Comparison of ENCODE assay signal across 31 mouse cellular contexts in the genomic region with DNA sequence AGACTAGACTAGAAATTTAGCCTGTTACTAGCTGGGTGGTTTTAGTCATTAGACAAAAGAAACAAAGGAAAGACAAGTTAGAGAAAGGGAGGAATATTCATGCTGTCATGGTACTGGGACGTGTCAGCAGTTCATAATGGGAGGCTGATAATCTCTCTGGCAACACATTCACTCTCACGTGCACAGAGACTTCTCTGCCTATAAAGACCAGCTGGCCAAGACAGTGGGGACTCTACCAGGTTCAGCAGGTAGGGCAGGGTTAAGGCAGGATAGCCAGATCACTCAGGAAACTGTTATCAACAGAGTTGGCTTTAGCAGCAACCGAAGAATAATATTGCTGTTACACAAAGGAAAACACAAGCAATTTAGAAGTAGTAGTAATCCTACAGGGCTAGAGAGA. TPM values are rescaled to one million over a fixed set of nuclear protein-coding genes. Genes with fewer than 3 reads are reported as not detected.
A peak's percentile ranks its signal among the peaks of the same experiment; 100 is the strongest.
DNase-seq lines count a peak whose midpoint lies in the region; ATAC-seq lines count a peak whose summit lies in the region.
"Had no signal": no experiment of that assay in that cellular context is flagged by ENCODE, and none has a peak within 500 bp of the region (broad histone marks: within the 10 kb centered on the region; RNA-seq: fewer than 3 reads in every experiment).

No protein-coding gene starts in this region.

- H3K9me3 ChIP-seq in liver, embryonic 13.5 days (replicated peaks) = no peaks in the 10 kb centered on the region
- H3K9me3 ChIP-seq in liver, embryonic 11.5 days (ENCODE audit: control insufficient read depth, low read length) = no peaks in the 10 kb centered on the region
- H3K9me3 ChIP-seq: embryonic facial prominence, embryonic 12.5 days; embryonic facial prominence, embryonic 15.5 days; heart, embryonic 12.5 days; heart, embryonic 15.5 days had no signal

- no peaks in the 10 kb centered on the region for H3K27me3 ChIP-seq in liver, embryonic 13.5 days
- no peaks in the 10 kb centered on the region for H3K27me3 ChIP-seq in liver, embryonic 11.5 days (replicated peaks; ENCODE audit: control insufficient read depth, insufficient read depth, low read length)
- H3K27me3 ChIP-seq: CH12.LX; embryonic facial prominence, embryonic 12.5 days; embryonic facial prominence, embryonic 15.5 days; heart, embryonic 12.5 days; heart, embryonic 15.5 days had no signal

- H3K4me1 ChIP-seq in liver, embryonic 13.5 days (replicated peaks) = peaks cover 42% of the 10 kb centered on the region
- H3K4me1 ChIP-seq in liver, embryonic 11.5 days (replicated peaks; ENCODE audit: control insufficient read depth, insufficient read depth, low read length) = 0 out of 2 replicates have a peak, but pooled peaks cover 4% of the 10 kb centered on the region
- H3K4me1 ChIP-seq: embryonic facial prominence, embryonic 12.5 days; embryonic facial prominence, embryonic 15.5 days; heart, embryonic 15.5 days had no signal

- no peaks in the 10 kb centered on the region for H3K36me3 ChIP-seq in liver, embryonic 13.5 days
- no peaks in the 10 kb centered on the region for H3K36me3 ChIP-seq in liver, embryonic 11.5 days (ENCODE audit: control insufficient read depth, insufficient read depth, low read length)
- H3K36me3 ChIP-seq: embryonic facial prominence, embryonic 12.5 days; embryonic facial prominence, embryonic 15.5 days; heart, embryonic 12.5 days; heart, embryonic 15.5 days had no signal

- ATAC-seq in liver, embryonic 13.5 days (ENCODE audit: low read depth) = no peak
- no peak for ATAC-seq in liver, embryonic 11.5 days (replicated peaks; ENCODE audit: low FRiP score)
- ATAC-seq: forebrain, embryonic 14.5 days; forebrain, postnatal 0 days; hindbrain, postnatal 0 days; inflammation-experienced regulatory T-cells, adult 6 months; intestine, embryonic 16.5 days had no signal

- intact Hi-C loops in left cerebral cortex, postnatal 36 days (cut with DNase I) = no loop called here

- H3K27ac ChIP-seq in liver, embryonic 13.5 days = 0 out of 2 replicates have a peak overlapping the region, but pooled peaks have one; percentile 27
- no peak overlapping the region for H3K27ac ChIP-seq in liver, embryonic 11.5 days (ENCODE audit: low read depth, low read length)
- H3K27ac ChIP-seq: embryonic facial prominence, embryonic 12.5 days; embryonic facial prominence, embryonic 15.5 days; gastrocnemius, adult 2 months; heart, adult 2 months; heart, embryonic 15.5 days; hindbrain, embryonic 14.5 days; hindbrain, postnatal 0 days had no signal

- 17% methylated on average over 3 of the region's 3 CpGs for WGBS in liver, embryonic 13.5 days (ENCODE audit: insufficient replicate concordance)
- WGBS in liver, embryonic 11.5 days = 41% methylated on average over 3 of the region's 3 CpGs

- no peak overlapping the region for H3K4me2 ChIP-seq in liver, embryonic 13.5 days
- no peak overlapping the region for H3K4me2 ChIP-seq in liver, embryonic 11.5 days
- H3K4me2 ChIP-seq: embryonic facial prominence, embryonic 12.5 days; embryonic facial prominence, embryonic 15.5 days; heart, embryonic 12.5 days; heart, embryonic 15.5 days; hindbrain, embryonic 14.5 days had no signal

- DNase-seq in heart, adult 11 months = peak; percentile 72
- DNase-seq in heart, postnatal 4 days = no peak
- no peak for DNase-seq in liver, embryonic 13.5 days
- DNase-seq in liver, embryonic 11.5 days (ENCODE audit: low spot score) = no peak
- peak; percentile 19 for DNase-seq in c-Kit-positive CD71-positive TER-119-positive erythroid progenitor cells, embryonic 14.5 days (ENCODE audit: low spot score)
- DNase-seq in left cerebral cortex, postnatal 36 days (ENCODE audit: low spot score in 2 of 2) = no peak
- no peak for DNase-seq in Muller cell, postnatal 12 days (ENCODE audit: inconsistent ontology term)
- no peak for DNase-seq in cerebellum, adult 8-10 months
- DNase-seq: adrenal gland, adult 2 months; adrenal gland, postnatal 14 days; cerebellum, adult 11-12 months; cerebellum, adult 9-10 months; cerebellum, postnatal 14 days; forebrain, postnatal 0 days; gastrocnemius, adult 2 months; gastrocnemius, postnatal 14 days; heart, adult 2 months; heart, postnatal 10 days; heart, postnatal 36 days had no signal

- H3K4me3 ChIP-seq in liver, embryonic 13.5 days (replicated peaks) = no peak overlapping the region
- H3K4me3 ChIP-seq in liver, embryonic 11.5 days (ENCODE audit: low read depth, low read length) = no peak overlapping the region
- H3K4me3 ChIP-seq: embryonic facial prominence, embryonic 12.5 days; embryonic facial prominence, embryonic 15.5 days; gastrocnemius, adult 2 months; heart, adult 2 months; heart, embryonic 12.5 days; heart, embryonic 15.5 days had no signal

- H3K9ac ChIP-seq in liver, embryonic 13.5 days = no peak overlapping the region
- H3K9ac ChIP-seq in liver, embryonic 11.5 days (ENCODE audit: low read depth, low read length) = no peak overlapping the region
- H3K9ac ChIP-seq: embryonic facial prominence, embryonic 12.5 days; embryonic facial prominence, embryonic 15.5 days; forebrain, postnatal 0 days; heart, embryonic 12.5 days; heart, embryonic 15.5 days; hindbrain, embryonic 14.5 days had no signal

RNA-seq across cellular contexts. Expression of a gene that starts 9.2 kb away (rescaled TPM):
- 10 to 100 TPM; 79.5 to 84.6 TPM for total RNA-seq in heart, postnatal 4 days (2021)
- 4.6 and 5.1 TPM in 2 replicates for polyA plus RNA-seq in liver, embryonic 13.5 days (2015; fragmentation: Nextera tagmentation; extraction: Ambion mirVana)
- polyA plus RNA-seq in liver, embryonic 11.5 days (2014; fragmentation: Nextera tagmentation; extraction: Ambion mirVana) = 7.3 and 8.7 TPM in 2 replicates
- 10 to 100 TPM; 10.5 to 16.1 TPM for total RNA-seq in left cerebral cortex, postnatal 36 days (2021)

RNA-seq across cellular contexts. Expression of a gene that starts 18.2 kb away (rescaled TPM):
- not detected for total RNA-seq in heart, postnatal 4 days (2021)
- 0.08 and 0.09 TPM in 2 replicates for polyA plus RNA-seq in liver, embryonic 13.5 days (2015; fragmentation: Nextera tagmentation; extraction: Ambion mirVana)
- 0.12 and 0.38 TPM in 2 replicates for polyA plus RNA-seq in liver, embryonic 11.5 days (2014; fragmentation: Nextera tagmentation; extraction: Ambion mirVana)
- total RNA-seq in left cerebral cortex, postnatal 36 days (2021) = not detected
- total RNA-seq: adrenal gland, adult 2 months; adrenal gland, postnatal 14 days; adrenal gland, postnatal 4 days; CH12.LX; forebrain, postnatal 0 days; gastrocnemius, adult 2 months; gastrocnemius, postnatal 14 days; heart, adult 2 months; heart, postnatal 10 days; heart, postnatal 36 days; hindbrain, postnatal 0 days had no signal
- polyA plus RNA-seq: adrenal gland, adult 2 months; gonadal fat pad, adult 2 months; heart, adult 2 months had no signal

Comparison
In these comparisons a context has a peak if more than half of its experiments do, and no peak if none do; other contexts are left out.
1. DNase-seq: peak in heart, adult 11 months (single experiment) and c-Kit-positive CD71-positive TER-119-positive erythroid progenitor cells, embryonic 14.5 days (single experiment); none in heart, postnatal 4 days (single experiment), liver, embryonic 13.5 days (single experiment), liver, embryonic 11.5 days (single experiment), left cerebral cortex, postnatal 36 days (0 of 2), Muller cell, postnatal 12 days (single experiment) and cerebellum, adult 8-10 months (single experiment).
2. RNA of a gene that starts 9.2 kb away (total RNA-seq): 79.5 to 84.6 TPM in heart, postnatal 4 days; 10.5 to 16.1 TPM in left cerebral cortex, postnatal 36 days; every median in the first group is over 4 times any median in the second.